ENCODE assay signal across 25 mouse cellular contexts in the genomic region with DNA sequence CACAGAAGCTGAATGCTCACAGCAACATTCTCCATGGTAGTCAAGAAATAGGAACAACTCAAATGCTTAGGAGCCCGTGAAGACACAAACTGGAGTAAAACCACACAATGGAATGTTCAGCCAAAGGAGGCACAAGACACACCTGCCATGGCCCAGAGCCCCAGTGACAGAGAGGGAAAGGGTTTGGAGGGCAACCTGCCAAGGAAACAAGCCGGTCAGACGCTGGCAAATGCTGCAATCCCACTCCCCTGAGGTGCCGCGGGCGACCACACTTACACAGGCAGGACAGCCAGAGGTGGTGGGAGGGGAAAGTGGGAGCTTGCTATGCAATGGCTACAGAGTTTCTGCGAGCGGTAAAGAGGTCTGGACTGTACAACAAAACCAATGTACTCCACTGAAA. TPM values are rescaled to one million over a fixed set of nuclear protein-coding genes. Genes with fewer than 3 reads are reported as not detected.
DNase-seq lines count a peak whose midpoint lies in the region; ATAC-seq lines count a peak whose summit lies in the region.
"Had no signal": no experiment of that assay in that cellular context is flagged by ENCODE, and none has a peak within 500 bp of the region (broad histone marks: within the 10 kb centered on the region; RNA-seq: fewer than 3 reads in every experiment).

No protein-coding gene starts in this region.

- peak; percentile 59 to 68 for DNase-seq in cerebellum, postnatal 10 days
- DNase-seq in cerebellum, postnatal 36 days, result no peak
- no peak for DNase-seq in heart, postnatal 14 days
- peak; percentile 18 for DNase-seq in urinary bladder, adult 2 months (ENCODE audit: low spot score)
- no peak for DNase-seq in urinary bladder, postnatal 4 days (ENCODE audit: low spot score in 2 of 2)
- DNase-seq: adrenal gland, adult 8-10 months; adrenal gland, postnatal 14 days; adrenal gland, postnatal 36 days; B cell, adult 2 months; cerebellum, adult 18-20 months; cerebellum, adult 8-10 months; cerebellum, adult 9-11 months; forebrain, postnatal 0 days had no signal

- no peak for ATAC-seq in heart, embryonic 13.5 days (ENCODE audit: extremely low read depth, insufficient number of reproducible peaks, low FRiP score, low TSS enrichment)
- ATAC-seq in heart, embryonic 12.5 days (ENCODE audit: insufficient number of reproducible peaks, low FRiP score), result no peak
- no peak for ATAC-seq in heart, embryonic 16.5 days (replicated peaks; ENCODE audit: extremely low read depth, insufficient read depth, low FRiP score)
- ATAC-seq: activated CD4-positive, CD25-positive, alpha-beta regulatory T cell, adult 4 months; CD4-positive, CD25-positive, alpha-beta regulatory T cell, adult 4 months; forebrain, embryonic 13.5 days; forebrain, embryonic 15.5 days; forebrain, postnatal 0 days; Patski had no signal

- intact Hi-C loops in heart, postnatal 14 days (cut with DNase I), result loop anchor here (5.0 kb wide), 1 partner anchor 48 kb away; no protein-coding TSS in a partner anchor

- no peaks in the 10 kb centered on the region for H3K27me3 ChIP-seq in heart, embryonic 13.5 days (replicated peaks)
- no peaks in the 10 kb centered on the region for H3K27me3 ChIP-seq in heart, embryonic 12.5 days (replicated peaks)
- H3K27me3 ChIP-seq in heart, embryonic 16.5 days (ENCODE audit: control insufficient read depth, insufficient read depth, low read length), result no peaks in the 10 kb centered on the region
- H3K27me3 ChIP-seq: CH12.LX; embryonic facial prominence, embryonic 12.5 days; forebrain, embryonic 13.5 days; forebrain, embryonic 15.5 days; Patski had no signal

- H3K9me3 ChIP-seq in heart, embryonic 13.5 days, result no peaks in the 10 kb centered on the region
- no peaks in the 10 kb centered on the region for H3K9me3 ChIP-seq in heart, embryonic 12.5 days (replicated peaks)
- H3K9me3 ChIP-seq in heart, embryonic 16.5 days (replicated peaks; ENCODE audit: control insufficient read depth, low read length), result no peaks in the 10 kb centered on the region
- H3K9me3 ChIP-seq: embryonic facial prominence, embryonic 10.5 days; embryonic facial prominence, embryonic 12.5 days; forebrain, embryonic 13.5 days; forebrain, embryonic 15.5 days; G1E had no signal

- H3K4me3 ChIP-seq in heart, embryonic 13.5 days, result no peak overlapping the region
- H3K4me3 ChIP-seq in heart, embryonic 12.5 days, result no peak overlapping the region
- no peak overlapping the region for H3K4me3 ChIP-seq in heart, embryonic 16.5 days (ENCODE audit: low read length)
- H3K4me3 ChIP-seq: embryonic facial prominence, embryonic 10.5 days; embryonic facial prominence, embryonic 12.5 days; forebrain, embryonic 13.5 days; forebrain, embryonic 15.5 days had no signal

- no peak overlapping the region for H3K4me2 ChIP-seq in heart, embryonic 13.5 days
- no peak overlapping the region for H3K4me2 ChIP-seq in heart, embryonic 12.5 days
- no peak overlapping the region for H3K4me2 ChIP-seq in heart, embryonic 16.5 days (ENCODE audit: low read depth, low read length)
- H3K4me2 ChIP-seq: embryonic facial prominence, embryonic 12.5 days; forebrain, embryonic 13.5 days; forebrain, embryonic 15.5 days had no signal

- H3K27ac ChIP-seq in heart, embryonic 13.5 days (replicated peaks), result 0 out of 2 replicates have a peak overlapping the region, but pooled peaks have one; percentile 28
- no peak overlapping the region for H3K27ac ChIP-seq in heart, embryonic 12.5 days (ENCODE audit: poor library complexity, severe bottlenecking)
- peak overlapping the region; percentile 34; the same call in 1 of the 2 replicates for H3K27ac ChIP-seq in heart, embryonic 16.5 days (ENCODE audit: low read length)
- H3K27ac ChIP-seq: embryonic facial prominence, embryonic 10.5 days; embryonic facial prominence, embryonic 12.5 days; forebrain, embryonic 13.5 days; forebrain, embryonic 15.5 days had no signal

- peaks cover 21% of the 10 kb centered on the region for H3K36me3 ChIP-seq in heart, embryonic 13.5 days
- peaks cover 13% of the 10 kb centered on the region for H3K36me3 ChIP-seq in heart, embryonic 12.5 days
- H3K36me3 ChIP-seq in heart, embryonic 16.5 days (ENCODE audit: control insufficient read depth, insufficient read depth), result no peaks in the 10 kb centered on the region
- H3K36me3 ChIP-seq: embryonic facial prominence, embryonic 12.5 days; G1E had no signal

- WGBS in heart, embryonic 13.5 days, result 74% methylated on average over 8 of the region's 8 CpGs
- 77% methylated on average over 8 of the region's 8 CpGs for WGBS in heart, embryonic 12.5 days
- 57% methylated on average over 8 of the region's 8 CpGs for WGBS in heart, embryonic 16.5 days

- peaks cover 43% of the 10 kb centered on the region for H3K4me1 ChIP-seq in heart, embryonic 13.5 days
- peaks cover 34% of the 10 kb centered on the region for H3K4me1 ChIP-seq in heart, embryonic 12.5 days (replicated peaks)
- peaks cover 27% of the 10 kb centered on the region for H3K4me1 ChIP-seq in heart, embryonic 16.5 days (ENCODE audit: control insufficient read depth, insufficient read depth, low read length)
- H3K4me1 ChIP-seq: forebrain, embryonic 13.5 days had no signal

- H3K9ac ChIP-seq in heart, embryonic 13.5 days, result no peak overlapping the region
- no peak overlapping the region for H3K9ac ChIP-seq in heart, embryonic 12.5 days
- H3K9ac ChIP-seq in heart, embryonic 16.5 days (ENCODE audit: low read length), result no peak overlapping the region
- H3K9ac ChIP-seq: embryonic facial prominence, embryonic 12.5 days; forebrain, embryonic 13.5 days; forebrain, embryonic 15.5 days; forebrain, postnatal 0 days had no signal

RNA-seq across cellular contexts. Expression of a gene that starts 31.9 kb away (rescaled TPM):
- 221 and 227 TPM in 2 replicates for polyA plus RNA-seq in heart, embryonic 13.5 days (2015; fragmentation: Nextera tagmentation; extraction: Ambion mirVana)
- 414 and 424 TPM in 2 replicates for polyA plus RNA-seq in heart, embryonic 12.5 days (2016; fragmentation: Nextera tagmentation; extraction: Ambion mirVana)
- polyA plus RNA-seq in heart, embryonic 16.5 days (2015; fragmentation: Nextera tagmentation; extraction: Ambion mirVana), result 306 and 316 TPM in 2 replicates
- 1,000 to 10,000 TPM; 9,386 to 9,784 TPM for total RNA-seq in heart, postnatal 14 days (2021)
- 339 and 500 TPM in 2 replicates for polyA plus RNA-seq in urinary bladder, adult 2 months (2012; rRNA removed)

Comparison
In these comparisons a context has a peak if more than half of its experiments do, and no peak if none do; other contexts are left out.
1. DNase-seq: peak in cerebellum, postnatal 10 days (2 of 2) and urinary bladder, adult 2 months (single experiment); none in cerebellum, postnatal 36 days (0 of 2), heart, postnatal 14 days (0 of 2) and urinary bladder, postnatal 4 days (0 of 2).